Mouse (Mus musculus) thymus, postnatal 10 days (tissue): ENCODE data around the gene Fgf10.

ENCODE experiments used
- DNase-seq, 2 experiments: peaks; one replicate each; pipeline ENCODE4 v3.0.0; 2021; ENCODE audit warnings: low spot score in 2 of 2

Fgf10 gene

DNA sequence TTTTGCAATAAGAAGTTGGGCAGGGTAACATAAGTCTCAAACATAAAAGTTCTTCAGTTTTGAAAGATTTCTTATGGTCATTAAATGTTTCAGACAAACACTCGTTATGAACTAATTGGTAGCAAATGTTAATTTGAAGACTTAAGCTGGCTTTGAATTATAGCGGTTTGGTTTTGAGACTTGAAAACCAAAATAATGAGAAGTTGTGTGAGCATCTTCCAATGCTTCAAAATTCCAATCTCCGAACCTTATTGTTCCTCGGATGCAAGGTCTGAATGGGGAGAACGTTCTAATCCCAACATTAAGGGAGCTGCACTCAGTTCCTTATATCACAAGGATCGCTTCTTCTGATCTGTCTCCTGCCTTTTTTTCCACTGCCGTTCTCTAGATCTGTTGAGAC is at the start of gene Fgf10:
Fgf10 (plus strand) TSS at position 301 of the 400 bp plus-strand sequence.
- no peak for DNase-seq

DNA sequence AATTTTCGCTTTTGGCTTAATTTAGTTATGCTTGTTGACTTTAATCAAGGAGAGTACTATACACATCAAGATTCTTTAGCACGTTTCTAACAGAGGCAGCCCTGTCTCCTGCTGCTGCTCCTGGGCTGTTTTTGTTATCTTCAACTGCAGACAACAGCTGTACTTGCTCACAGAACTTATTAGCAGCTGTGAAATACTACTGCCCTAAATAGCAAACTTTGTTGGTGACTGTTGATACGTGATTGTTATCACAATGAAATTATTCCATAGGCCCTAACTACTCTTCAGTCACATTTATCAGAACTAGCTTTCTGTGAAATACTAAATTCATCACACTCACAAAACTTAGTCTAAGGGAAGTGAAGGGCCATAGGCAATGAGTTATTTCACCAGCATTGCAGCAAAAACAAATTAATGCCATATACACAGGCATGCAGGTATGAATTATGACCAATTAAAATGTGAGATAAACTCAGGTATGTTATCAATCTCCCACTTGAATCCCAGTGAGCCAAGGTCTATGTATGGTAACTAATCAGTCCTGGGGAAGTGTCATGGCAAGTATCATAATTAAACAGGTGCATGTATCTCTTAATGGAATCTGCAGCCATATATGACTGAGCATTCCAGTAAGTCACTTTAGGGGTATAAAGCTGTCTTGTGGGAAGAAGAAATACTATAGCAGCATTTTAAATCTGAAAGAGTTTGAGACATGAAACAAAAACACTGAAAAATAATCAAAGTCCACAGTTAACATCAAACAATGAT is 39.7 kb upstream of the Fgf10 start:
- no peak for DNase-seq

DNA sequence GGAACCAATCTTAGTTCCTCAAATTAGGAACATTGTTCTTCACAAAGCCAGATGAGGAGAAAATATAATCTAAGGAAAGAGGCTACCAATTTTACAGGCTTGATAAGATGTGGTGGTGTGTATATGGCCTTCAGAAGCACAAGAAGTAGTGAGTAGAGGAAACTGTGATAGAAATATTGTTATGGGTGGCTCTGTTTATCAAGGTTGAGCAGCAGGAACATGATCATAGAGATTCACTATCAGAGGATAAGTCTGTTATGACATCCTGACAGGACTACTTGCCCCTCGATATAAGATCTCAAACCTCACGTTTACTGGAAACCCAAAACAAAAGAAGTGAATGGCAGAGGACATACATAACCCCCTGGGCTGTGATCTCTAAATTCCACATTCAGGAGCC is 38.1 kb upstream of the Fgf10 start:
- no peak for DNase-seq

DNA sequence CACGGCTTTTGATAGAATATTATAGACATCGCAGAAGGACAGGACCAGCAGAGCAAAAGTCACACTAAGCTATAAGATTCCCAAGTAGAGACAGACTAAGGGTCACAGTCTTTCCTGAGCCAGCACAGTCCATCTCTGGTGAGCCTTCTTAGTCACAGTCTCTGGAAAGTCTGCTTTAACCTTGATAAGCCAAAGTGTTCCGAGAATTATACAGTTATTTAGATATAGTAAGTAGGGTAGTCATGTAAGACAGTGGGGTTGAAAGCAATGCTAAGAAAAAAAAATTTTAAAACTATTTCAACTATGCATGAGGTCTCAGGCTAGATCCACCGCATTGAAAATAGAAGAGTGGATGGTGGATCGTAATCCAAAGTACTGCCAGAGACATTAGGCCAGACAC is 33.5 kb upstream of the Fgf10 start:
- DNase-seq, result no peak

DNA sequence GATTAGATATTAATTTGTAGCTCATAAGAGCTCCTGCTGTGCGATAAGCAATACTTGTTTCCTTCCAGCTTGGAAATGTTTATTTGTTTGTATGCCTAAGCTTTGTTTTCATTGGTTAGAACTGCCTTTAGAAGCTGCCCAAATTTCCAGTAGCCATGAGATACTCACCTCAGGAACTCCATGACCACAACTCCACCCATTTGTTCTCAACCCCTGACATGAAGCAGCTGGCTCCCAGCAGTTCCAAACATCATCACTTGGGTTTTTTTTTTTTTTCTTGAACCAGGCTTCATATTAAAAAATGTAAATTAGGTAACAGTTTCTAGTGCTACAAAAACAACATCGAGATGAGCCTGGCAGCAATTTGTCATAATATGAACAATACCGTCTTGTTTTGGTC is 27.0 kb upstream of the Fgf10 start:
- DNase-seq, result no peak

DNA sequence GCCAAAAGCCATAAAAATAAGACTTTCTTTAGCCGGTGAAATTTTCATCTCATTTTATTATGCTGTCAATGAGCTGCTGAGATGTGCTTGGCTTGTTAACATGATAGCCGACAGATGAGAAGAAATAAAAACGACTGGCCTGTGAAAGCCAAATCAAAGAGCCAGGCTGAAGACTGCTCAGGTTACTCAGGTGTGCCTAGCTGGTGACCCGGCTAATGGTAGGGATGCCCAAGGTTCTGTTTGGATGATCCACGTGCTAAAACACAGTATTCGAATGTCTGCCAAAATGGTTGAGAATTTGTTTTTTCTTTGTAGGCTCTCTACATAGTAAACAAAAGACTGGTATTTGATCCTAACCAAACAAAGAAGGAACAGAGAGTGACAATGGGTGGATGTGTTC is 26.5 kb upstream of the Fgf10 start:
- DNase-seq, result no peak

DNA sequence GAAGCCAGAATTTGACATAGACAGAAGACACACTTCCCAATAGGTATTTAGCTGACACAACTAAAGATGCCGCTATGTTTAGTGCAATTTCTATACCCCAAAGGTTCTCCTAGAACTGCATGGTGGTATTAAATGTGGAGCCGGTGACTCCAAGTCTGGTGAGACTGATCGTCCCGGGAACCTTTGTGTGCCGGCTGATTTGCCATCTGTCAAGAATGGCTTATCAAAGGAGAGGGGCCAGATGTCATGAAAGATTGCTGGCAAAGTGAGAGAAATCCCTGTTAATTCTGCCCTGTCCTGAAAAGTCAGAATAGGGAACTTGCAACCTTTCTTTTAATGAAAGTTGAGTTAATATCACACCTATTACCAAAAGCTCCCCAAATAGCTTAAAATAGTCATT is 12.6 kb upstream of the Fgf10 start:
- no peak for DNase-seq

DNA sequence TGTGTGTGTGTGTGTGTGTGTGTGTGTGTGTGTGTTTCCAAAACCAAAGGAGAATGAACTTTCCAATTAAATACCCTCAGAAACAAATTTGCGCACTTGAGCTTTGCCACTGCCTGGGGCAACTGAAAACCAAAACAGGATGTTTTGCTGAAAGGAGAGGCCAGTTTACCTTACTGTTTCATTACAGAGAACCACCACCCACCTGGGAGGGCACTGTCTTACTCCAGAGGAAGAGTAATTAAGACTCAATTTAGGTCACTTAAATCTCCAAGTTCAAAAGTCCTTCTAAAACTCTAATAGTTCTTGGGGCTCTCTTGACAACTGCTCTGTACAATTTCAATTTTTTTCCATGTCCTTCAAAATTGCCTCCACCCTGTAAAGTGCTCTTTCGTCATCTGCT is 11.6 kb upstream of the Fgf10 start:
- no peak for DNase-seq

DNA sequence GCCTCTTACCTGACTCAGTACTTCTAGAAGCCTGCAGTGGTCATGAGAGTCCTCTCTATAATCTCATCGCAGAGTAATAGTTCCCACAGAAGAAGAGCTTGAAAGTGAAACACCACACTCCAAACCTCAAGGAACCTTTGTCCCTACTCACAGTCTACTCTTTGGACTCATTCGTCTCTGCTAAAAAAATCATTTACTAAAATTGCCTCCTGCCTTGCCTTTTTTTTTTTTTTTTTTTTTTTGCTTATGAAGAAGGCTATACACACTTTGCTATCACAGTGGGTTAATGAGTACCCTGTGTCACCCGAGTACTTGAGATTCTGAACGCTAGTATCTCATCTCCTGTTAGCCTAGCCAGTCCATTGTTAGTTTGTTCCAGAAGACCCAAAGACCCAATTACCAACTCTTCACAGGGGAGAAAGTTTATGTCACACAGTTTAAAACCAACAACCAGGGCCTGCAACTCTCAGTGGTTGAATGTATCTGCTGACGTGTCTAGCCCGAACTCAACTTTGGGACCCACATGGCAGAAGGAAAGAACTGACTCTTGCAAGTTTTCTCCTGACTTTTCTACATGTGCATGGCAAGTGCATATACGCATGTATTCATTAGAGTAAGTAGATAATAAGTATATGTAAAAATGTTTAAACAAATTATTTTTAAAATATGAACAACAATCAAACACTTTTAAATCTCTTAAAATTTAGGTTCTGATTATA is 10.8 kb upstream of the Fgf10 start:
- DNase-seq, result no peak

DNA sequence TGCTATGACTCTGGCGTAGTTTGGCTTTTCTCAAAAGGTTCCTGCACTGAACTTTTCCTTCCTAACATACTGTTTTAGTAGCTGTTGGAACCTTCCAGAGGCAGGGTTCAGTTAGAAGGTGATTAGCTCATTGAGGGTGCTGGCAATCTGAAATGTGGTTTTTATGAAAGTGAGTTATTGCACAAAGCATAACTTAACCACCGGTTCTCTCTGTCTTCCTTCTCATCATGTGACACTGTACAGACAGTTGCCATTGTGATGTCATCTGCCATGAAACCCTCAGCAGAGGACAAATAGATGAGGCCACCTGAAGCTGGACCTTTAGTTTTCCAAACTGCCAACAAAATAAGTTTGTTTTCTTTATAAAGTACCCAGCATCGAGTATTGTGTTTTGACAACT is 7.9 kb upstream of the Fgf10 start:
- no peak for DNase-seq

DNA sequence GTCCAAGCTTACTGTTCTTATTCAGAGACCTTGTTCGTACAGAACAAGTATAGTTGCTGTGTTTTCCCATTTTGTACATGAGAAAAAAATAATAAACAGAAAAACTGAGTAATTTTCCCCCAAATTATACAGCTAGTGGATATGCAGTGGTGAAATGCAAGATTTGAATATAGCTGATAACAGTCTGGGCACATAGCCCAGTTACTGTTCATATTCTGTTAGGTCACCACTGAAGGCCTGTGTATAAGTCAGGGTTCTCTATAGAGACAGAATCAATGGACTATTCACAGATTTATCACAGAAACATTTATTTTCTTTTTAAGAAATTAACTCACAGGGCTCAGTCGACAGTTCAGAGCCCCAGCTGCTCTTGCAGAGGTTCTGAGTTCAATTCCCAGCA is 4.7 kb upstream of the Fgf10 start:
- no peak for DNase-seq

DNA sequence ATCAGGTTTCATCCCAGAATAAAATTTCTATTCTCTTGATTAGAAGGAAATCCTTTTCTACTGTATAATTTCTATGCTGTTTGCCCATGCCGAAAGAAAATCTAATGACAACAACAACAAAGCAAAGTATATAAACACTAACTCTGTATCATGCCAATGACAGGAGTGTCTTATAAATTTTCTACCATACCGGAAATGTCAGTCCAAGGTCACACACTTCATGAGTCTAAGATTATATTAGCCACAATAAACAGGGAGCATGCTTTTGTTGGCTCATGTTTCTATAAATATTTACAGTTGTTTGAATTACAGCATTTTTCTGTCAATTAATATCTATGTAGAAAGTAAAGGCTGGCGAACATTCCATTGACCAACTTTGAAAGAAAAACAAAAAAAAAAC is 9.6 kb downstream of the Fgf10 start:
- DNase-seq, result no peak

DNA sequence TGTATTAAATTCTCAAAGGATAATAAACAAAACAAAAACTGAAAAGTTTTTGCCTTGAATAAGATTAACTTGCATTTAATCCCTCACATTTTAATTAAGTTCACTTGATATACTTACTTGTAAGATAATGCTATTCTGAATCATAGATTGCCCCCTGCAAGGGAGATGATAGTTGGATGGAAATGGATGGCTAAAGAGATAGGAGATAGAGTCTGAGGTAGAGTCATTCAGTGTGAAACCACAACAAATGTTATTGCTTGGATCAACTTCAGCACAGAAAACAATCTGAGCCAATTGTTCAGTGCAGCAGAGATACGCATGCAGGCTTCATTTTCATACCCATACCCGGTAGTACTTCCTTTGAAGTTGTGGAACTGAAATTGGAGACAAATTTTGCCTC is 23.5 kb downstream of the Fgf10 start:
- DNase-seq, result no peak

DNA sequence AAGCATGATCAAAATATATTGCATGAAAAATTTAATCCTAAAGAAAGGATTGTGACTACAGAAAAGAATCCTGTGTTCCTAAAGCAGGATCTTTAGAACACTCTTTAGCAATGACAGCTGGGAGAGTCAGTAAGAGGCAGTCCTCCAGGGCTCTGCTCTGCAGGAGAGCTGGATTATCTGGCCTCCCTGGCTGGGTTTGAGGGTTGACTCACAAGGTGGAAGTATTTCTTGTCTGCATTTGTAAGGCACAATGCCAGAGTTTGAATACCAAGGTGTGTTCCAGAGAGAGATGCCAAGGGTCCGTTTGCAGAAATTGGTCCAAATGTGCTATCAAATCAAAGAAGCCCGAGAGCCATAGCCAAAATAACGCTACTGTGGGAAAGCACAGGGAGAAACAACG is 25.5 kb downstream of the Fgf10 start:
- no peak for DNase-seq

DNA sequence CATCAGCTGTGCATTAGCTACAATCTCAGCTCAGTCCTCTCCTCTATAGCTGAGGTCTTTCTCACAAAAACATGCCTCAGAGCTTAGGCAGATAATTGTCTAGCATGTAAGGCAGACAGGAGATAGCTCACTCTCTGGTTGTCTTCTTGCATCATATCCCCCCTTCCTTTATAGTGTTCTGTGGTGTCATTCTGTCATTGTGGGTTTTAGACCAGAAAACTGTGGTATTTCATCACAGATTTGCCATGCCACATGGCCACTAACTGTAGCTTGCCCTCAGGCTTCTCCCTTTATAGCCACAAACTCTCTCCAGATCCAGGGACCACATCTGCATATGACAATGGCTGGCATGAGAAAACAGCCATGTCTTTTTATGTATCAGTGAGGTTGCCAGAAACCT is 34.1 kb downstream of the Fgf10 start:
- no peak for DNase-seq

DNA sequence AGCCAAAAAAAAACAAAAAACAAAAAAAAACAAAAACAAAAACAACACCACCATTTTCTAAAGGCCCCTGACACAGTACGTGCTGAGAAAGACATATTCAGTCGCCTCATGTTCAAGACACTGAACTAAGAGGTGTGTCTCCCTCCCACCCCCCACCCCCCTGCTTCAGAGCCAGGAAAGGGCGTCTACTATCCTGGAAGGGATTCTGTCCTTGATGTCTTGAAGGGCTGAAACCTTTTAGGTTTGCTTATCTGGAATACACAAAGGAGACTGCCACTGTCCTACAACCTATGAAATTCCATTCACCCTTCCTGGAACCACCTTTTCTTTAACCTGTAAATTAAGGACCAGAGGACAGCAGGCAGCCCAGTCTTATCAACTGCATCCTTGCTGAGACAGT is 36.1 kb downstream of the Fgf10 start:
- no peak for DNase-seq

DNA sequence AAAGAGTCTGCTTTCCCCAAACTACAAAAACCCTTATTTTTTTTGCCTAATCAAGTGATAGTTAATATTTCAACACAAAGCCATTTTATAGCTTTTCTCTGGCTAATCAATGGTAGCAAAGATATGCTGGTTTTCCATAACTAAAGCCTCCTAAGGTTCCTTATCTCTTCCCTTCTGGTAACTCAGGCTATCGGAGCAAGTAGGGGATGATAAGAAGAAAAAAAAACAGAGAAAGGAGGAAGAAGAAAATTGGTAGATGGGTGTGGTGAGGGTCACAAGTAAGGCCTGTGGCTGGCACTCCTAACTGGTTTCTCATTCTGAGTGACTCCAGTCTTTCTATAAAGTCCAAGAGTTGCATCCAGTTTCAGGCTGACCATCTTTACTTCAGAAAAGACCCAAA is 40.3 kb downstream of the Fgf10 start:
- no peak for DNase-seq

DNA sequence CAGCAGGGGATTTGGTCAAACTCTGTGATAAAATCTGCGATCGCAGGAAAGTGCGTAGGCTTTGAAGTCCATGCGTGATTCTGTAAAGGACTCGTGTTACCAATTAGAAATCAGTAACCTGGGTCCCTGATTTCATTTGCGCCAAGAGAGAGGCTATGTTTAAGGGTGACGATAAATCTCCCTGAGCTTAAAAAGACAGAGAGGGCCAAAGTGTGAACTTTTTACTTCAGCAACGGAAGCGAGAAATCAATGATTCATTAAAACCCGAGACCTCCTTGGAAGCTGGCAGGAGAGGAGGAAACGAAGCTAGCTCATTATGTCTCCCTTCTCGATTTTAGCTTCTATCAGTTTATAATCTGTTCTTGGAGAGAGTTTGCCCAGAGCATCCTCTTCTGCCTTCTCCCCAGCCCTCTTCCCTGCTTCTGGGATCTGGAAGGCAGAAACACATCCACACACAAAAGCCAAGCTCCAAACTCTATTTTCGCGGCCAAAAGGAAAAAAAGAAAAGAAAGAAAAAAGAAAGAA is 44.1 kb downstream of the Fgf10 start:
- no peak for DNase-seq

DNA sequence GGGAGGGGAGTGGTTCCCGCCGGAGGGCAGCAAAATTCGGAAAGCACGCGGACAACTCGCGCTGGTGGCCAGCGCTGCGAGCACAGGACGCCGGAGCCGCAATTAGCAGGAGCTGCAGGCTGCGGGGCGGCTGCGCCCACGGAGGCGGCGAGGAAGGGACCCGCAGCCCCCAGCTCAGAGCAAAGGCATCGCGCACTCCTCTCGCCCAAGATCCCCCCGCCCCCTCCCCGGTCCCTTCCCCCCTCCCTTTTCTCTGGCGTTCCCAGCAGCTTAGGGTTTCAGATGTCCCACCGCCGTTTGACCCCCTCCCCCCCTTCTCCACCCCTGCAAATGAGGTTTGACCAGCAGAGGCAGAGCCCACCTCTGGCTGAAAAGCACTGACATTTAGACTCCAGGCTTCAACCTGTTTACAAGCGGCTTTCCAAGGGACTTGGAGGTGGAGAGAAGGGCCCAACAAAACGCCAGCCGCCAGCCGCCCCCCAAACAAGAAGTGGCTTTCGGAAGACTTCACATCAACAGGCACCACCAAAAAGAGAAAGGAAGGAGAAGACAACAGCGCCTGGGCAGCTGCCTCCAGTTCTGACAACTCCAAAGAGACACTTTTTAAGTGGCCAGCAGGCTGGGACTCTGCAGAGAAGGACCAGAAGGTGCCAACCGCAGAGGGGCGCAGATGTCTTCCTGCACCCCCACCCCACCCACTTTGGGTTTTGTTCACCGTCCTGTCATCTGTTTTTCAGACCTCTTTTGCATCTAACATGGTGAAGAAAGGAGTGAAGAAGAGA is 44.9 kb downstream of the Fgf10 start:
- no peak for DNase-seq

DNA sequence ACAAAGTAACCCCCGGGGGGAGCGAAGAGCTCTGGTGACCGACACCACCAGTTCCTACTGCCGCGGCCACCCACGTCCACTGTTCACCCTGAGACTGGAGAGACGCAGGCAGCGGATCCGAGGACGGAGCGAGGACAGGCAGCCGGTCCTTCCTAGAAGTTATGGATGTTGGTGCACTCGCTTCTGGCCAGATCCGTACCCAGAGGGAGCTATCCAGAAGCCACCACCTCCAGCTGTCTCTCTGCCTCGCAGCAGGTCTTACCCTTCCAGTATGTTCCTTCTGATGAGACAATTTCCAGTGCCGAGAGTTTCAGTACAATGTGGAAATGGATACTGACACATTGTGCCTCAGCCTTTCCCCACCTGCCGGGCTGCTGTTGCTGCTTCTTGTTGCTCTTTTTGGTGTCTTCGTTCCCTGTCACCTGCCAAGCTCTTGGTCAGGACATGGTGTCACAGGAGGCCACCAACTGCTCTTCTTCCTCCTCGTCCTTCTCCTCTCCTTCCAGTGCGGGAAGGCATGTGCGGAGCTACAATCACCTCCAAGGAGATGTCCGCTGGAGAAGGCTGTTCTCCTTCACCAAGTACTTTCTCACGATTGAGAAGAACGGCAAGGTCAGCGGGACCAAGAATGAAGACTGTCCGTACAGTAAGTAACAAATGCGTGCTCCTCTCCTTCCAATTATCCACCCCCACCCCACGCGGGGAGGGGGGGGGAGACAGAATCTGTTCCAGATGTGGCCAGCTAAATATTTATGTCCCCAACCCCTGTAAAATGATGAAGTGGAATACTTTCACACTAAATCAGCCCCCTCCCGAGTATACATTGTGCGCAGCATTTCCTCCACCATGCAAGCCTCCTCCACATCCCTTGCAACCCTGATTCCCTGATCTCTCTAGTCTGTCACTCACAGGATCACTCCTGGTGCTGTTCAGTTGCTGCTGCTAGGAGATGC is 45.8 kb downstream of the Fgf10 start:
- DNase-seq, result no peak

DNA sequence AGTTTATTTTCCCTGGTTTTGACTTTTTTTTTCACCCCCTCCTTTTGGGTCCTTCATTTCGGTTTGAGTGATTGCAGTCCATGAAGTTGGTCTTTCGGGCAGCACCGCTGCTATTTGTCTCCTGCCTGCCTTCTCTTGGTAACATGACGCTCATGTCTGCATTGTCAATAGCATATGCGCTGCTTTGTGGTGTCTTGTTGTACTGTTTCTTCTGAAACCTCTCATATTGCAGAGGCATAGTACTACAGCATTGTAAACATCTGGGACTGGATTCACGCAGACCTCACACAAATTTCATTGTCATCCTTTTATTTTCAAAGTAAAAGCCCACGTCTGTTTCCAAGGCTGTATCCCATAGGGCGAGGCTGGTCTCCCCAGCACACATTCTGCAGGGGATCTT is 46.7 kb downstream of the Fgf10 start:
- DNase-seq, result no peak
